9 mouse cellular contexts compared by ENCODE assay signal in the genomic region with DNA sequence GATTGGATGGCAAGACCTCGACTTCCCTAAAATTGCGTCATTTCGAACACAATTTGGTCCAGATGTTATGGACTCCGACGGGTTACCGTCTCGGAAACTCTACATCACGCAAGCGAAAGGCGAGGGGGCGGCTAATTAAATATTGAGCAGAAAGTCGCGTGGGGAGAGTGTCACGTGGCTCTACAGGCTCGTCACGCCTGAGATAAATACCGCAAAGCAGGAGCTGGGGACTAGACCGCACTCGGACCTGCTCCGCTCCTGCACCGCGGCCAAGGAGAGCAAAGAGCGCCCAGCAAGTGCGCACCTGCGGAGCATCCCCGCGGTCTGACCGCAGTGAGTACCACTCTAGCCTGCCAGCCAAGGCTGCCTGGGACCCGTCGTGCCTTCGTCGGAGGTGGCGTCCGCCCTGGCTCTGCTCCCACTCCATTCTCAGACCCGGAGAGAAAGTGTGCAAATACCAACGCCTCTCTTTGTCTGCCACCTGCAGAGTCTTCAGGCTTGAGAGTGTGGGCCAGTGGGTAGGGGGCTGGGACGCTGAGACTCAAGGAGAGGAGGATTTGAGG. TPM values are rescaled to one million over a fixed set of nuclear protein-coding genes. Genes with fewer than 3 reads are reported as not detected.
DNase-seq lines count a peak whose midpoint lies in the region; ATAC-seq and TF ChIP-seq lines count a peak whose summit lies in the region.
"Had no signal": no experiment of that assay in that cellular context is flagged by ENCODE, and none has a peak within 500 bp of the region (broad histone marks: within the 10 kb centered on the region; RNA-seq: fewer than 3 reads in every experiment).

Tac1 (plus strand) TSS at position 51 of the 563 bp plus-strand sequence.

- no peak for DNase-seq in kidney, adult 2 months
- no peak for DNase-seq in thymus, postnatal 14 days
- DNase-seq in adrenal gland, adult (ENCODE audit: inconsistent age in 2 of 2, low spot score in 1 of 2) = no peak

- TF ChIP-seq CTCF in kidney, adult 2 months (conservative IDR thresholded peaks at IDR 0.05; ENCODE audit: insufficient read depth, insufficient read length, low read depth, low read length) = no peak

- H3K4me3 ChIP-seq in kidney, embryonic 16.5 days (ENCODE audit: low read length) = peak within 1 kb of the TSS; percentile 34
- no peak within 1 kb of the TSS for H3K4me3 ChIP-seq in kidney, adult 2 months (ENCODE audit: insufficient read depth, low read depth, low read length)
- peak within 1 kb of the TSS; percentile 38 for H3K4me3 ChIP-seq in limb, embryonic 15.5 days
- peak within 1 kb of the TSS; percentile 18; the same call in 1 of the 2 replicates for H3K4me3 ChIP-seq in stomach, embryonic 14.5 days (ENCODE audit: low read depth, low read length)
- H3K4me3 ChIP-seq: liver, embryonic 15.5 days had no signal

- H3K36me3 ChIP-seq in kidney, embryonic 16.5 days (ENCODE audit: insufficient read depth, low read length) = no peaks in the 10 kb centered on the region
- no peaks in the 10 kb centered on the region for H3K36me3 ChIP-seq in kidney, adult 2 months (ENCODE audit: control insufficient read depth, insufficient read depth, low read length)
- no peaks in the 10 kb centered on the region for H3K36me3 ChIP-seq in limb, embryonic 15.5 days
- no peaks in the 10 kb centered on the region for H3K36me3 ChIP-seq in stomach, embryonic 14.5 days (ENCODE audit: control insufficient read depth, insufficient read depth, low read length)
- H3K36me3 ChIP-seq: liver, embryonic 15.5 days had no signal

- no peak within 1 kb of the TSS for H3K27ac ChIP-seq in kidney, embryonic 16.5 days (ENCODE audit: low read length)
- H3K27ac ChIP-seq in kidney, adult 2 months (ENCODE audit: insufficient read depth, low read depth, low read length) = no peak within 1 kb of the TSS
- no peak within 1 kb of the TSS for H3K27ac ChIP-seq in limb, embryonic 15.5 days
- no peak within 1 kb of the TSS for H3K27ac ChIP-seq in stomach, embryonic 14.5 days (ENCODE audit: low read length)
- H3K27ac ChIP-seq: liver, embryonic 15.5 days had no signal

- 1% methylated on average over 37 of the region's 37 CpGs for WGBS in kidney, embryonic 16.5 days
- WGBS in kidney, adult 2 months = 3% methylated on average over 37 of the region's 37 CpGs
- WGBS in limb, embryonic 15.5 days = 2% methylated on average over 37 of the region's 37 CpGs
- 3% methylated on average over 37 of the region's 37 CpGs for WGBS in stomach, embryonic 14.5 days

- peaks cover 11% of the 10 kb centered on the region for H3K4me1 ChIP-seq in kidney, embryonic 16.5 days (ENCODE audit: insufficient read depth, low read length)
- H3K4me1 ChIP-seq in kidney, adult 2 months (ENCODE audit: control insufficient read depth, insufficient read depth, low read length) = no peaks in the 10 kb centered on the region
- peaks cover 24% of the 10 kb centered on the region for H3K4me1 ChIP-seq in limb, embryonic 15.5 days
- no peaks in the 10 kb centered on the region for H3K4me1 ChIP-seq in stomach, embryonic 14.5 days (ENCODE audit: control insufficient read depth, insufficient read depth, low read length)
- H3K4me1 ChIP-seq: liver, embryonic 15.5 days had no signal

- peaks cover 38% of the 10 kb centered on the region for H3K27me3 ChIP-seq in kidney, embryonic 16.5 days (ENCODE audit: insufficient read depth, low read length)
- no peaks in the 10 kb centered on the region; the same call in 1 of the 2 replicates for H3K27me3 ChIP-seq in kidney, adult 2 months (replicated peaks; ENCODE audit: control insufficient read depth, insufficient read depth, low read length)
- H3K27me3 ChIP-seq in limb, embryonic 15.5 days = peaks cover 39% of the 10 kb centered on the region
- H3K27me3 ChIP-seq in stomach, embryonic 14.5 days (ENCODE audit: control insufficient read depth, insufficient read depth, low read length) = peaks cover 28% of the 10 kb centered on the region

- H3K4me2 ChIP-seq in kidney, embryonic 16.5 days (replicated peaks; ENCODE audit: low read depth, low read length) = peak within 1 kb of the TSS; percentile 50
- H3K4me2 ChIP-seq in limb, embryonic 15.5 days = peak within 1 kb of the TSS; percentile 70
- peak within 1 kb of the TSS; percentile 34 for H3K4me2 ChIP-seq in stomach, embryonic 14.5 days (replicated peaks; ENCODE audit: low read depth, low read length)
- H3K4me2 ChIP-seq: liver, embryonic 15.5 days had no signal

- peak; percentile 73 for ATAC-seq in kidney, embryonic 16.5 days (ENCODE audit: low FRiP score, low TSS enrichment)
- peak; percentile 15; the same call in 1 of the 2 replicates for ATAC-seq in common myeloid progenitor, adult 5-6 weeks (replicated peaks; ENCODE audit: low read depth, poor library complexity, severe bottlenecking)
- peak; percentile 27; the same call in 1 of the 2 replicates for ATAC-seq in frontal cortex, adult (ENCODE audit: low TSS enrichment)
- ATAC-seq in limb, embryonic 15.5 days (ENCODE audit: insufficient number of reproducible peaks, low FRiP score, low TSS enrichment, low read depth) = no peak
- no peak for ATAC-seq in stomach, embryonic 14.5 days (ENCODE audit: insufficient number of reproducible peaks, insufficient read depth, low FRiP score, low read depth)

- TF ChIP-seq POLR2A in kidney, adult 2 months (IDR thresholded peaks at IDR 0.05; ENCODE audit: low read depth, low read length) = no peak

- no peaks in the 10 kb centered on the region for H3K9me3 ChIP-seq in kidney, embryonic 16.5 days (ENCODE audit: low read length)
- no peaks in the 10 kb centered on the region for H3K9me3 ChIP-seq in limb, embryonic 15.5 days
- H3K9me3 ChIP-seq in stomach, embryonic 14.5 days (ENCODE audit: control insufficient read depth, low read depth, low read length) = no peaks in the 10 kb centered on the region
- H3K9me3 ChIP-seq: liver, embryonic 15.5 days had no signal

- no peak within 1 kb of the TSS for H3K9ac ChIP-seq in kidney, embryonic 16.5 days (replicated peaks; ENCODE audit: low read length)
- H3K9ac ChIP-seq in limb, embryonic 15.5 days = no peak within 1 kb of the TSS
- H3K9ac ChIP-seq in stomach, embryonic 14.5 days (replicated peaks; ENCODE audit: low read depth, low read length) = no peak within 1 kb of the TSS
- H3K9ac ChIP-seq: liver, embryonic 15.5 days had no signal

RNA-seq across cellular contexts. Expression of gene Tac1, which starts in this region (rescaled TPM):
- polyA plus RNA-seq in kidney, embryonic 16.5 days (2015; fragmentation: Nextera tagmentation; extraction: Ambion mirVana) = 0.21 and 0.42 TPM in 2 replicates
- not detected in 2 replicates for polyA plus RNA-seq in kidney, adult 2 months (2012; rRNA removed)
- total RNA-seq in common myeloid progenitor, adult 5-6 weeks (2017) = not detected in 2 replicates
- 22.9 and 34.6 TPM in 2 replicates for polyA plus RNA-seq in limb, embryonic 15.5 days (2015; fragmentation: Nextera tagmentation; extraction: Ambion mirVana)
- 25.6 and 25.7 TPM in 2 replicates for polyA plus RNA-seq in stomach, embryonic 14.5 days (2014; fragmentation: Nextera tagmentation; extraction: Ambion mirVana)
- polyA plus RNA-seq: liver, embryonic 15.5 days had no signal

Comparison
In these comparisons a context has a peak if more than half of its experiments do, and no peak if none do; other contexts are left out.
1. RNA of gene Tac1 (polyA plus RNA-seq): 22.9 to 34.6 TPM in limb, embryonic 15.5 days and 25.6 to 25.7 TPM in stomach, embryonic 14.5 days; 0.21 to 0.42 TPM in kidney, embryonic 16.5 days and not detected in kidney, adult 2 months; every median in the first group is over 10 times any median in the second.
2. Peak in ATAC-seq, H3K4me3 ChIP-seq and H3K4me2 ChIP-seq in kidney, embryonic 16.5 days; RNA of the gene not detected or under 1 TPM.
3. Peak in ATAC-seq in common myeloid progenitor, adult 5-6 weeks; RNA of the gene not detected or under 1 TPM.
4. Peak in every context shown above with its lines, with median percentiles within 50 percentile points of each other: H3K4me2 ChIP-seq.